Mouse (Mus musculus): ENCODE results near the gene Fam19a1. TPM values are rescaled to one million over a fixed set of nuclear protein-coding genes. Genes with fewer than 3 reads are reported as not detected.

Fam19a1 gene
- polyA plus RNA-seq, 1 experiment from 2014 or later: 13.4 TPM

- 67% methylated on average over 3 of the region's 3 CpGs for WGBS
- H3K4me3 ChIP-seq (ENCODE audit: low read depth, low read length): no peak overlapping the region
- no peak overlapping the region for H3K27ac ChIP-seq (ENCODE audit: low read length)
- H3K9me3 ChIP-seq (ENCODE audit: control insufficient read depth, low read depth, low read length): no peaks in the 10 kb centered on the region
- no peak overlapping the region for H3K4me2 ChIP-seq (replicated peaks; ENCODE audit: low read depth, low read length)
- no peaks in the 10 kb centered on the region for H3K4me1 ChIP-seq (ENCODE audit: control insufficient read depth, insufficient read depth, low read length)
- H3K36me3 ChIP-seq (ENCODE audit: control insufficient read depth, insufficient read depth, low read length): no peaks in the 10 kb centered on the region
- H3K9ac ChIP-seq (replicated peaks; ENCODE audit: low read depth, low read length): no peak overlapping the region
- ATAC-seq (ENCODE audit: insufficient number of reproducible peaks, insufficient read depth, low FRiP score, low read depth): no peak
- no peaks in the 10 kb centered on the region for H3K27me3 ChIP-seq (ENCODE audit: control insufficient read depth, insufficient read depth, low read length)
These were observed 564.9 kb downstream of the Fam19a1 start for GRCm38 (mm10) chr6:96677813-96678212.

Other genes with a start within 250 kb of the Fam19a1 start
- gene 1700123L14Rik, start 53.1 kb downstream of the Fam19a1 start, polyA plus RNA-seq (2014; fragmentation: Nextera tagmentation; extraction: Ambion mirVana): 0.34 and 0.36 TPM in 2 replicates